Mouse (Mus musculus): ENCODE data around the gene Eps15l1.

GRCm38 (mm10) chr8:72343725-72344124 is 77.5 kb downstream of the Eps15l1 start:
- no peak for TF ChIP-seq GATA1 (IDR thresholded peaks at IDR 0.05; ENCODE audit: low read length)
- no peak for TF ChIP-seq TAL1 (IDR thresholded peaks at IDR 0.05; ENCODE audit: low read length)

All from erythroblast, embryonic 14.5 days (primary cell).